In the genomic region with DNA sequence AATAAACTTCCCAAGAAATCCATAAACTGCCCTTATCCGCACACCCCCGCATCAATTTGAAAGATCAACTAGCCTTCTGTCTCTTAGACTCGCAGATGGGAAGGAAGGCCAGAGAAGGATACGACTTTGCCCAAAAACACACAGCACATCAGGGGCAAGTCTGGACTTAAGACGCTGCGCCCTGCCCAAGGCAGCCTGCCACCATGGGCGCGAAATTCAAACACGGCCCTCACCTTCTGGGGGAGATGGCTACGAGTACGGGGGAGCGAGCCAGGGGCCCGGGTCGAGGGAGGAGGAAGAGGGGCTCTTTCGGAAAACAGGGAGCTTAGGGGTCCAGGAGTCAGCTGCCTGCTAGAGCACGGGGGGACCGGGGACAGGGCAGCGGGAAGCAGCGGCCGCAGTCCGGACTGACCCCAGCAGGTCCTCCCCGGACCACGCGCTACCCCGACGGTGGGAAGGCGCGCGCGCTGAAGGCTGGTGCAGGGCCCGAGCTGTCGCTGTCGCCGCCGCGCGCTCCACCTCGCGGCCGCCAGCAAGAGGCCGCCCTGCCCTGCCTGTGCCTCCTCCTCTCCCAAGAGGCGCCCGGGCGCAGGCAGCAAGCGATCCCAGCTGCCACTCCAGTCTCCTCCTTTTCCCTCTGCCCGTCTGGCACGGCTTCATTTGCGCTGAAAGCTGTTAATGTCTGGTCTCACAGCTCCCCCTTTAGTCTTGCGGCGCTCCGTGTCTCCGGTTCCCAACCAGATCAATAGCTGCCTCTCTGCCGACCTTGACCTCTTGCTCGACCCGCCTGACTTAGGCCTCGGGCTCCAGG, we compare ENCODE assay signal across 9 mouse cellular contexts. TPM values are rescaled to one million over a fixed set of nuclear protein-coding genes. Genes with fewer than 3 reads are reported as not detected.
DNase-seq lines count a peak whose midpoint lies in the region; ATAC-seq and TF ChIP-seq lines count a peak whose summit lies in the region.
"Had no signal": no experiment of that assay in that cellular context is flagged by ENCODE, and none has a peak within 500 bp of the region (broad histone marks: within the 10 kb centered on the region; RNA-seq: fewer than 3 reads in every experiment).

No protein-coding gene starts in this region.

- TF ChIP-seq EP300 in heart, postnatal 0 days (IDR thresholded peaks at IDR 0.05; ENCODE audit: low read depth) = no peak

- TF ChIP-seq CTCF in heart, postnatal 0 days (IDR thresholded peaks at IDR 0.05; ENCODE audit: low read depth) = peak; percentile 34

- peak overlapping the region; percentile 66 for H3K4me2 ChIP-seq in embryonic facial prominence, embryonic 12.5 days (replicated peaks)
- H3K4me2 ChIP-seq in heart, postnatal 0 days (ENCODE audit: low read depth, low read length) = peak overlapping the region; percentile 99
- peak overlapping the region; percentile 68 for H3K4me2 ChIP-seq in lung, embryonic 16.5 days (ENCODE audit: low read depth, low read length)

- peak; percentile 45; the same call in 1 of the 2 replicates for ATAC-seq in embryonic facial prominence, embryonic 12.5 days (ENCODE audit: insufficient number of reproducible peaks, insufficient read depth, low FRiP score, low TSS enrichment)
- ATAC-seq in heart, postnatal 0 days (ENCODE audit: insufficient read depth, low read depth) = peak; percentile 79
- peak; percentile 78 for ATAC-seq in lung, embryonic 16.5 days (ENCODE audit: low read depth)
- no peak for ATAC-seq in erythroid progenitor cell, adult 5-6 weeks (replicated peaks; ENCODE audit: low FRiP score, poor library complexity, severe bottlenecking)

- H3K4me3 ChIP-seq in embryonic facial prominence, embryonic 12.5 days = peak overlapping the region; percentile 39
- peak overlapping the region; percentile 41 for H3K4me3 ChIP-seq in heart, postnatal 0 days (ENCODE audit: low read depth, low read length)
- peak overlapping the region; percentile 40 for H3K4me3 ChIP-seq in lung, embryonic 16.5 days (ENCODE audit: low read length)

- WGBS in embryonic facial prominence, embryonic 12.5 days = 1% methylated on average over 55 of the region's 56 CpGs
- WGBS in heart, postnatal 0 days = 2% methylated on average over 40 of the region's 56 CpGs
- 2% methylated on average over 56 of the region's 56 CpGs for WGBS in lung, embryonic 16.5 days

- DNase-seq in heart, adult 11 months = peak; percentile 89
- DNase-seq in heart, adult 8-10 months (ENCODE audit: low spot score) = no peak
- peak; percentile 72 for DNase-seq in heart, postnatal 0 days (ENCODE audit: low spot score)
- peak; percentile 49 to 71 for DNase-seq in kidney, postnatal 36 days
- peak; percentile 65 for DNase-seq in retina, postnatal 7 days (ENCODE audit: low read depth, low spot score)

- H3K4me1 ChIP-seq in embryonic facial prominence, embryonic 12.5 days = peaks cover 15% of the 10 kb centered on the region
- H3K4me1 ChIP-seq in heart, postnatal 0 days (ENCODE audit: control insufficient read depth, insufficient read depth) = peaks cover 10% of the 10 kb centered on the region; the same call in 1 of the 2 replicates
- peaks cover 20% of the 10 kb centered on the region for H3K4me1 ChIP-seq in lung, embryonic 16.5 days (replicated peaks; ENCODE audit: control insufficient read depth, insufficient read depth, low read length)

- no peaks in the 10 kb centered on the region for H3K9me3 ChIP-seq in embryonic facial prominence, embryonic 12.5 days
- H3K9me3 ChIP-seq in heart, postnatal 0 days (replicated peaks; ENCODE audit: control insufficient read depth, low read length) = no peaks in the 10 kb centered on the region
- H3K9me3 ChIP-seq in lung, embryonic 16.5 days (ENCODE audit: control insufficient read depth, low read length) = no peaks in the 10 kb centered on the region

- H3K27me3 ChIP-seq in embryonic facial prominence, embryonic 12.5 days = 0 out of 2 replicates have a peak, but pooled peaks cover 5% of the 10 kb centered on the region
- peaks cover 70% of the 10 kb centered on the region for H3K27me3 ChIP-seq in heart, postnatal 0 days (ENCODE audit: control insufficient read depth, insufficient read depth, low read length)
- H3K27me3 ChIP-seq in lung, embryonic 16.5 days (ENCODE audit: control insufficient read depth, insufficient read depth, low read depth, low read length) = peaks cover 53% of the 10 kb centered on the region
- H3K27me3 ChIP-seq: CH12.LX had no signal

- no peaks in the 10 kb centered on the region for H3K36me3 ChIP-seq in embryonic facial prominence, embryonic 12.5 days
- no peaks in the 10 kb centered on the region for H3K36me3 ChIP-seq in heart, postnatal 0 days (replicated peaks; ENCODE audit: control insufficient read depth, insufficient read depth, low read length)
- H3K36me3 ChIP-seq in lung, embryonic 16.5 days (ENCODE audit: control insufficient read depth, insufficient read depth, low read length) = no peaks in the 10 kb centered on the region

- H3K27ac ChIP-seq in embryonic facial prominence, embryonic 12.5 days = peak overlapping the region; percentile 36
- H3K27ac ChIP-seq in heart, postnatal 0 days (ENCODE audit: low read depth) = no peak overlapping the region
- H3K27ac ChIP-seq in lung, embryonic 16.5 days (ENCODE audit: low read length) = no peak overlapping the region

- H3K9ac ChIP-seq in embryonic facial prominence, embryonic 12.5 days = peak overlapping the region; percentile 46
- H3K9ac ChIP-seq in heart, postnatal 0 days (replicated peaks; ENCODE audit: low read depth, low read length) = no peak overlapping the region
- H3K9ac ChIP-seq in lung, embryonic 16.5 days (ENCODE audit: low read length) = peak overlapping the region; percentile 51

RNA-seq across cellular contexts. Expression of gene Bcl11b, which starts 2.6 kb away (rescaled TPM):
- 1 to 10 TPM in 2 of 4 experiments, under 1 TPM in 2; 0.75 to 1.8 (median 0.99) TPM for total RNA-seq in heart, adult 8-10 months (2022)
- 39.4 and 41.5 TPM in 2 replicates for polyA plus RNA-seq in embryonic facial prominence, embryonic 12.5 days (2016; fragmentation: Nextera tagmentation; extraction: Ambion mirVana)
- total RNA-seq in heart, postnatal 0 days (2014; rRNA removed; ENCODE audit: low replicate concordance) = 2.7 and 7.3 TPM in 2 replicates
- 2.1 and 2.2 TPM in 2 replicates for polyA plus RNA-seq in heart, postnatal 0 days (2015; fragmentation: Nextera tagmentation; extraction: Ambion mirVana)
- polyA plus RNA-seq in lung, embryonic 16.5 days (2015; fragmentation: Nextera tagmentation; extraction: Ambion mirVana) = 2.1 and 2.8 TPM in 2 replicates
- 0.72 and 1.3 TPM in 2 replicates for total RNA-seq in erythroid progenitor cell, adult 5-6 weeks (2015; ENCODE audit: low replicate concordance)
- total RNA-seq in erythroid progenitor cell, adult 5-6 weeks (2017; ENCODE audit: low replicate concordance) = 0.38 and 1.3 TPM in 2 replicates
- total RNA-seq: CH12.LX had no signal
